In genomic region chr4:116655100-116655499, GRCm38 (mm10) we compare ENCODE assay signal across 1 mouse cellular context.
TF ChIP-seq lines count a peak whose summit lies in the region.

No protein-coding gene starts in this region.

TF ChIP-seq in MEL, 35 proteins besides CTCF, POLR2A, EP300 and RAD21:
- TF ChIP-seq TAL1 (IDR thresholded peaks at IDR 0.05; ENCODE audit: low read length) = no peak
- 0 out of 2 replicates have a peak, but pooled peaks have one; percentile 41 for TF ChIP-seq USF1 (IDR thresholded peaks at IDR 0.05; ENCODE audit: low read depth, low read length)
- 0 out of 2 replicates have a peak, but pooled peaks have one; percentile 24 for TF ChIP-seq SIN3A (IDR thresholded peaks at IDR 0.05; ENCODE audit: low read length)
- no peak for TF ChIP-seq ZC3H11A (IDR thresholded peaks at IDR 0.05; ENCODE audit: low read depth, low read length)
- no peak for TF ChIP-seq UBTF (IDR thresholded peaks at IDR 0.05; ENCODE audit: borderline replicate concordance, insufficient read depth, low read depth, low read length)
- no peak for TF ChIP-seq KAT2A (conservative IDR thresholded peaks at IDR 0.05; ENCODE audit: low read depth, low read length)
- TF ChIP-seq MAFK (IDR thresholded peaks at IDR 0.05; ENCODE audit: borderline replicate concordance, low read depth, low read length) = peak; percentile 42; the same call in 1 of the 2 replicates
- TF ChIP-seq RCOR1 (IDR thresholded peaks at IDR 0.05; ENCODE audit: low read depth, low read length) = peak; percentile 62; the same call in 1 of the 2 replicates
- TF ChIP-seq GABPA (IDR thresholded peaks at IDR 0.05; ENCODE audit: low read depth, low read length) = peak; percentile 73; the same call in 1 of the 2 replicates
- no peak for TF ChIP-seq POLR2AphosphoS5 (IDR thresholded peaks at IDR 0.05; ENCODE audit: borderline replicate concordance, low read depth, low read length)
- TF ChIP-seq TBP (IDR thresholded peaks at IDR 0.05; ENCODE audit: low read depth, low read length) = no peak
- TF ChIP-seq ELF1 (IDR thresholded peaks at IDR 0.05; ENCODE audit: low read depth, low read length) = no peak
- TF ChIP-seq BHLHE40 (IDR thresholded peaks at IDR 0.05; ENCODE audit: borderline replicate concordance, low read depth, low read length) = peak; percentile 50; the same call in 1 of the 2 replicates
- peak; percentile 42; the same call in 1 of the 2 replicates for TF ChIP-seq ETS1 (IDR thresholded peaks at IDR 0.05; ENCODE audit: low read depth, low read length)
- no peak for TF ChIP-seq ZNF384 (IDR thresholded peaks at IDR 0.05; ENCODE audit: low read depth, low read length)
TF ChIP-seq in MEL: peak in this region for 7.
